Mouse (Mus musculus): ENCODE data around the gene Mag. TPM values are rescaled to one million over a fixed set of nuclear protein-coding genes. Genes with fewer than 3 reads are reported as not detected.

Gene Mag
- total and polyA plus RNA-seq, 2 experiments from 2014 or later, result 5.7 to 14.9 TPM

DNA sequence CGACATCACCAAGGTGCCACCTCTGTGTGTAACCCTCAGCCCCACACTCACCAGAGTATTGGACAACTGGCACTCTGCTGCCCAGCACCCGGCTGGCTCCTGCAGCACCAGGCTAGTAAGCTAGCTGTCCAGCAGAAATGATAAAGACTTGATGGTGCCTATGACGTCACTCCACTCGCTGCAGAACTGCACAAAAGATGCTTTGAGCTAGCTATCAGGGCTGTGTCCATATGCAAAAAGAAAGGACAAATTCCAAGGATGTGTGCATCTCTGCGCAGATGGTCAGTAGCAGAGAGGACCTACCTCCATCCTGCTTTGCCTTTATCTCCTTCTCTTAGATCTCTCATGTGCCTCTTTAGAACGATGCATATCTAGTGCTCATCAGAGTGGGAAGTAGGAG lies 58.6 kb downstream of the Mag start, which contains the start of gene Ffar3:
Gene Ffar3 (minus strand): TSS at position 101 of the 400 bp plus-strand sequence.
- Histone ChIP-seq H3K4me3 (ENCODE audit: low read depth, low read length) (no peak within 1 kb of the TSS), H3K27me3 (ENCODE audit: insufficient read depth, low read length) (no peaks in the 10 kb centered on the region; the same call in 1 of the 2 replicates), H3K27ac (ENCODE audit: low read depth, low read length) (no peak within 1 kb of the TSS), H3K36me3 (ENCODE audit: insufficient read depth, low read length) (no peaks in the 10 kb centered on the region), H3K4me1 (ENCODE audit: insufficient read depth, low read length) (no peaks in the 10 kb centered on the region), H3K9me3 (ENCODE audit: low read length) (no peaks in the 10 kb centered on the region), H3K4me2 (ENCODE audit: low read depth, low read length, poor library complexity, severe bottlenecking) (no peak within 1 kb of the TSS), H3K9ac (replicated peaks; ENCODE audit: low read length, poor library complexity, severe bottlenecking) (no peak within 1 kb of the TSS)
- ATAC-seq (ENCODE audit: low FRiP score), result no peak
- no peak for TF ChIP-seq CTCF (IDR thresholded peaks at IDR 0.05)
- no peak for DNase-seq (ENCODE audit: low spot score)
- 84% methylated on average over 6 of the region's 6 CpGs for WGBS

DNA sequence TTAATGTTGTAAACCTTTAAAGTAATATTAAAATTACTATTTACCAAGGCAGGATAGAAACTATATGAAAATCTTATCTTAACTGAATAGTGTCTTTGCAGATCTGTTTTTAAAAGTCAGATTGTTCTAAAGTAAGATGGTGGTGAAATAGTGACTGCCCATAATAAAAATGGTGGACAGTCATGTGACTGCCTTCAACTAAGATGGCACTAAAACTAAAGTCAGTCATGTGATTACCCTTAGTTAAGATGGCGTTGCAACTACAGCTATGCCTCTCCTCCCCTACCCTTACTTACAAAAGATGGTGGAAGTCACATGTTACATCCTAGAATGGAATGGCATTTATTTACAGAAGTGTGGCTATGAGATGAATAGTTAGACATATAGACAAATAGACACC lies 63.3 kb downstream of the Mag start:
- Histone ChIP-seq H3K4me3 (ENCODE audit: low read depth, low read length) (no peak overlapping the region), H3K4me1 (ENCODE audit: insufficient read depth, low read length) (peaks cover 2% of the 10 kb centered on the region; the same call in 1 of the 2 replicates), H3K9me3 (ENCODE audit: low read length) (no peaks in the 10 kb centered on the region), H3K4me2 (ENCODE audit: low read depth, low read length, poor library complexity, severe bottlenecking) (no peak overlapping the region), H3K27me3 (ENCODE audit: insufficient read depth, low read length) (no peaks in the 10 kb centered on the region; the same call in 1 of the 2 replicates), H3K27ac (ENCODE audit: low read depth, low read length) (no peak overlapping the region), H3K36me3 (ENCODE audit: insufficient read depth, low read length) (no peaks in the 10 kb centered on the region), H3K9ac (replicated peaks; ENCODE audit: low read length, poor library complexity, severe bottlenecking) (no peak overlapping the region)
- no peak for TF ChIP-seq CTCF (IDR thresholded peaks at IDR 0.05)
- 77% methylated on average over 1 of the region's 1 CpGs for WGBS
- ATAC-seq (ENCODE audit: low FRiP score) (no peak), DNase-seq (ENCODE audit: low spot score) (no peak)

Other genes starting within 250 kb of the Mag start
- 17.9 and 22.7 TPM in 2 replicates for gene Haus5, start 249.9 kb downstream of the Mag start, total RNA-seq (2014; rRNA removed)
- 19.8 and 20.0 TPM in 2 replicates for gene Haus5, start 249.9 kb downstream of the Mag start, polyA plus RNA-seq (2015; fragmentation: Nextera tagmentation; extraction: Ambion mirVana)
- gene Pmis2, start 243.3 kb downstream of the Mag start, total RNA-seq (2014; rRNA removed), result not detected in 2 replicates
- not detected in 2 replicates for gene Pmis2, start 243.3 kb downstream of the Mag start, polyA plus RNA-seq (2015; fragmentation: Nextera tagmentation; extraction: Ambion mirVana)
- gene 2200002J24Rik, start 215.9 kb downstream of the Mag start, total RNA-seq (2014; rRNA removed), result not detected in 2 replicates
- gene 2200002J24Rik, start 215.9 kb downstream of the Mag start, polyA plus RNA-seq (2015; fragmentation: Nextera tagmentation; extraction: Ambion mirVana), result not detected in 2 replicates
- gene Atp4a, start 202.7 kb downstream of the Mag start, total RNA-seq (2014; rRNA removed), result 0.82 and 2.3 TPM in 2 replicates
- gene Atp4a, start 202.7 kb downstream of the Mag start, polyA plus RNA-seq (2015; fragmentation: Nextera tagmentation; extraction: Ambion mirVana), result 2.7 and 2.8 TPM in 2 replicates
- gene Tmem147, start 185.3 kb downstream of the Mag start, total RNA-seq (2014; rRNA removed), result 166 and 167 TPM in 2 replicates
- 290 and 318 TPM in 2 replicates for gene Tmem147, start 185.3 kb downstream of the Mag start, polyA plus RNA-seq (2015; fragmentation: Nextera tagmentation; extraction: Ambion mirVana)
- not detected in 2 replicates for gene Gapdhs, start 171.2 kb downstream of the Mag start, total RNA-seq (2014; rRNA removed)
- 0.79 and 0.80 TPM in 2 replicates for gene Gapdhs, start 171.2 kb downstream of the Mag start, polyA plus RNA-seq (2015; fragmentation: Nextera tagmentation; extraction: Ambion mirVana)
- gene Sbsn, start 163.4 kb downstream of the Mag start, total RNA-seq (2014; rRNA removed), result 2.4 and 4.0 TPM in 2 replicates
- 1.8 and 4.1 TPM in 2 replicates for gene Sbsn, start 163.4 kb downstream of the Mag start, polyA plus RNA-seq (2015; fragmentation: Nextera tagmentation; extraction: Ambion mirVana)
- 0.71 and 7.9 TPM in 2 replicates for gene Dmkn, start 151.1 kb downstream of the Mag start, total RNA-seq (2014; rRNA removed)
- gene Dmkn, start 151.1 kb downstream of the Mag start, polyA plus RNA-seq (2015; fragmentation: Nextera tagmentation; extraction: Ambion mirVana), result 4.5 and 4.9 TPM in 2 replicates
- 4.8 and 19.2 TPM in 2 replicates for gene Krtdap, start 127.0 kb downstream of the Mag start, total RNA-seq (2014; rRNA removed)
- 1.2 and 1.6 TPM in 2 replicates for gene Krtdap, start 127.0 kb downstream of the Mag start, polyA plus RNA-seq (2015; fragmentation: Nextera tagmentation; extraction: Ambion mirVana)
- gene Ffar2, start 91.1 kb downstream of the Mag start, total RNA-seq (2014; rRNA removed), result not detected in 2 replicates
- 0.07 and 0.25 TPM in 2 replicates for gene Ffar2, start 91.1 kb downstream of the Mag start, polyA plus RNA-seq (2015; fragmentation: Nextera tagmentation; extraction: Ambion mirVana)
- gene Ffar3, start 58.7 kb downstream of the Mag start, total RNA-seq (2014; rRNA removed), result not detected in 2 replicates
- gene Ffar3, start 58.7 kb downstream of the Mag start, polyA plus RNA-seq (2015; fragmentation: Nextera tagmentation; extraction: Ambion mirVana), result not detected in 2 replicates
- not detected in 2 replicates for gene Ffar1, start 53.3 kb downstream of the Mag start, total RNA-seq (2014; rRNA removed)
- gene Ffar1, start 53.3 kb downstream of the Mag start, polyA plus RNA-seq (2015; fragmentation: Nextera tagmentation; extraction: Ambion mirVana), result not detected in 2 replicates
- gene Cd22, start 34.5 kb downstream of the Mag start, total RNA-seq (2014; rRNA removed), result 0.24 and 0.71 TPM in 2 replicates
- 0.06 and 0.16 TPM in 2 replicates for gene Cd22, start 34.5 kb downstream of the Mag start, polyA plus RNA-seq (2015; fragmentation: Nextera tagmentation; extraction: Ambion mirVana)
- gene Hamp2, start 9.8 kb upstream of the Mag start, total RNA-seq (2014; rRNA removed), result not detected in 2 replicates
- gene Hamp2, start 9.8 kb upstream of the Mag start, polyA plus RNA-seq (2015; fragmentation: Nextera tagmentation; extraction: Ambion mirVana), result not detected in 2 replicates
- gene Hamp, start 29.2 kb upstream of the Mag start, total RNA-seq (2014; rRNA removed), result not detected in 2 replicates
- not detected in 2 replicates for gene Hamp, start 29.2 kb upstream of the Mag start, polyA plus RNA-seq (2015; fragmentation: Nextera tagmentation; extraction: Ambion mirVana)
- gene Usf2, start 41.9 kb upstream of the Mag start, total RNA-seq (2014; rRNA removed), result 95.3 and 102 TPM in 2 replicates
- 27.0 and 28.4 TPM in 2 replicates for gene Usf2, start 41.9 kb upstream of the Mag start, polyA plus RNA-seq (2015; fragmentation: Nextera tagmentation; extraction: Ambion mirVana)
- 29.7 and 30.3 TPM in 2 replicates for gene Lsr, start 58.6 kb upstream of the Mag start, total RNA-seq (2014; rRNA removed)
- 23.9 TPM in 2 replicates for gene Lsr, start 58.6 kb upstream of the Mag start, polyA plus RNA-seq (2015; fragmentation: Nextera tagmentation; extraction: Ambion mirVana)
- 0.88 TPM in 1 of 2 replicates, not detected in the other for gene Fam187b, start 58.9 kb upstream of the Mag start, total RNA-seq (2014; rRNA removed)
- gene Fam187b, start 58.9 kb upstream of the Mag start, polyA plus RNA-seq (2015; fragmentation: Nextera tagmentation; extraction: Ambion mirVana), result 0.85 and 0.91 TPM in 2 replicates
- 23.1 and 48.0 TPM in 2 replicates for gene Fxyd5, start 127.6 kb upstream of the Mag start, total RNA-seq (2014; rRNA removed)
- 31.9 and 32.9 TPM in 2 replicates for gene Fxyd5, start 127.6 kb upstream of the Mag start, polyA plus RNA-seq (2015; fragmentation: Nextera tagmentation; extraction: Ambion mirVana)
- 189 and 285 TPM in 2 replicates for gene Fxyd7, start 136.6 kb upstream of the Mag start, total RNA-seq (2014; rRNA removed)
- 455 and 516 TPM in 2 replicates for gene Fxyd7, start 136.6 kb upstream of the Mag start, polyA plus RNA-seq (2015; fragmentation: Nextera tagmentation; extraction: Ambion mirVana)
- 7.0 and 7.4 TPM in 2 replicates for gene Fxyd1, start 142.3 kb upstream of the Mag start, total RNA-seq (2014; rRNA removed)
- gene Fxyd1, start 142.3 kb upstream of the Mag start, polyA plus RNA-seq (2015; fragmentation: Nextera tagmentation; extraction: Ambion mirVana), result 20.4 and 22.2 TPM in 2 replicates
- gene Lgi4, start 144.5 kb upstream of the Mag start, total RNA-seq (2014; rRNA removed), result 1.2 and 1.3 TPM in 2 replicates
- gene Lgi4, start 144.5 kb upstream of the Mag start, polyA plus RNA-seq (2015; fragmentation: Nextera tagmentation; extraction: Ambion mirVana), result 0.56 and 0.81 TPM in 2 replicates
- gene Fxyd3, start 161.8 kb upstream of the Mag start, total RNA-seq (2014; rRNA removed), result 3.7 TPM in 1 of 2 replicates, not detected in the other
- 0.47 TPM in 1 of 2 replicates, not detected in the other for gene Fxyd3, start 161.8 kb upstream of the Mag start, polyA plus RNA-seq (2015; fragmentation: Nextera tagmentation; extraction: Ambion mirVana)
- gene Hpn, start 200.4 kb upstream of the Mag start, total RNA-seq (2014; rRNA removed), result 0.49 and 2.6 TPM in 2 replicates
- 0.62 TPM in 1 of 2 replicates, not detected in the other for gene Hpn, start 200.4 kb upstream of the Mag start, polyA plus RNA-seq (2015; fragmentation: Nextera tagmentation; extraction: Ambion mirVana)
- gene Scn1b, start 212.1 kb upstream of the Mag start, total RNA-seq (2014; rRNA removed), result 45.0 and 57.5 TPM in 2 replicates
- 32.3 and 35.8 TPM in 2 replicates for gene Scn1b, start 212.1 kb upstream of the Mag start, polyA plus RNA-seq (2015; fragmentation: Nextera tagmentation; extraction: Ambion mirVana)
- gene Gramd1a, start 241.0 kb upstream of the Mag start, total RNA-seq (2014; rRNA removed), result 253 and 270 TPM in 2 replicates
- gene Gramd1a, start 241.0 kb upstream of the Mag start, polyA plus RNA-seq (2015; fragmentation: Nextera tagmentation; extraction: Ambion mirVana), result 160 and 177 TPM in 2 replicates

Measured in midbrain, postnatal 0 days (tissue).